Mouse (Mus musculus) heart, adult 11 months (tissue): ENCODE data around the gene 6430548M08Rik.

ENCODE experiments used
- DNase-seq: peaks from one replicate; pipeline ENCODE4 v3.0.0; 2022

Gene 6430548M08Rik

GRCm38 (mm10) chr8:120113758-120114255 lies at the start of gene 6430548M08Rik:
Gene 6430548M08Rik (plus strand): TSS chr8:120114152.
- peak; percentile 100 for DNase-seq

- DNase-seq = peak; percentile 86
Measured at GRCm38 (mm10) chr8:120065611-120066010, 48.3 kb upstream of the 6430548M08Rik start.

GRCm38 (mm10) chr8:120066226-120066625 lies 47.7 kb upstream of the 6430548M08Rik start:
- DNase-seq = no peak

GRCm38 (mm10) chr8:120067936-120068668 lies 45.9 kb upstream of the 6430548M08Rik start:
- DNase-seq = peak; percentile 99

GRCm38 (mm10) chr8:120071684-120072083 lies 42.3 kb upstream of the 6430548M08Rik start:
- peak; percentile 98 for DNase-seq

- DNase-seq = peak; percentile 95
Measured at GRCm38 (mm10) chr8:120072259-120072658, 41.7 kb upstream of the 6430548M08Rik start.

- peak; percentile 96 for DNase-seq
Measured at GRCm38 (mm10) chr8:120072827-120073226, 41.1 kb upstream of the 6430548M08Rik start.

GRCm38 (mm10) chr8:120074516-120074915 lies 39.4 kb upstream of the 6430548M08Rik start:
- no peak for DNase-seq

GRCm38 (mm10) chr8:120075347-120075746 lies 38.6 kb upstream of the 6430548M08Rik start:
- no peak for DNase-seq

GRCm38 (mm10) chr8:120078080-120078479 lies 35.9 kb upstream of the 6430548M08Rik start:
- DNase-seq = peak; percentile 94

GRCm38 (mm10) chr8:120079361-120079760 lies 34.6 kb upstream of the 6430548M08Rik start:
- DNase-seq = no peak

GRCm38 (mm10) chr8:120083261-120083660 lies 30.7 kb upstream of the 6430548M08Rik start:
- no peak for DNase-seq

- no peak for DNase-seq
Measured at GRCm38 (mm10) chr8:120084783-120085182, 29.2 kb upstream of the 6430548M08Rik start.

- DNase-seq = no peak
Measured at GRCm38 (mm10) chr8:120089511-120089910, 24.4 kb upstream of the 6430548M08Rik start.

- DNase-seq = no peak
Measured at GRCm38 (mm10) chr8:120091032-120091431, 22.9 kb upstream of the 6430548M08Rik start.

- DNase-seq = no peak
Measured at GRCm38 (mm10) chr8:120093103-120093502, 20.8 kb upstream of the 6430548M08Rik start.

GRCm38 (mm10) chr8:120094801-120095200 lies 19.2 kb upstream of the 6430548M08Rik start:
- no peak for DNase-seq

GRCm38 (mm10) chr8:120096486-120096885 lies 17.5 kb upstream of the 6430548M08Rik start:
- DNase-seq = no peak

- DNase-seq = no peak
Measured at GRCm38 (mm10) chr8:120100388-120101067, 13.4 kb upstream of the 6430548M08Rik start.

- DNase-seq = peak; percentile 99
Measured at GRCm38 (mm10) chr8:120101068-120101972, 12.6 kb upstream of the 6430548M08Rik start, which contains the start of gene Zdhhc7. Gene Zdhhc7 (minus strand): TSS chr8:120101482.

- DNase-seq = no peak
Measured at GRCm38 (mm10) chr8:120103916-120104315, 10.0 kb upstream of the 6430548M08Rik start.

- peak; percentile 99 for DNase-seq
Measured at GRCm38 (mm10) chr8:120104721-120105272, 9.2 kb upstream of the 6430548M08Rik start.
